Mouse (Mus musculus): ENCODE measurements around the gene C1qtnf4. TPM values are rescaled to one million over a fixed set of nuclear protein-coding genes. Genes with fewer than 3 reads are reported as not detected.

The C1qtnf4 gene
- 1 to 10 TPM in 1 of 2 experiments, not detected in 1; 1.3 TPM for total RNA-seq (2023)

DNA sequence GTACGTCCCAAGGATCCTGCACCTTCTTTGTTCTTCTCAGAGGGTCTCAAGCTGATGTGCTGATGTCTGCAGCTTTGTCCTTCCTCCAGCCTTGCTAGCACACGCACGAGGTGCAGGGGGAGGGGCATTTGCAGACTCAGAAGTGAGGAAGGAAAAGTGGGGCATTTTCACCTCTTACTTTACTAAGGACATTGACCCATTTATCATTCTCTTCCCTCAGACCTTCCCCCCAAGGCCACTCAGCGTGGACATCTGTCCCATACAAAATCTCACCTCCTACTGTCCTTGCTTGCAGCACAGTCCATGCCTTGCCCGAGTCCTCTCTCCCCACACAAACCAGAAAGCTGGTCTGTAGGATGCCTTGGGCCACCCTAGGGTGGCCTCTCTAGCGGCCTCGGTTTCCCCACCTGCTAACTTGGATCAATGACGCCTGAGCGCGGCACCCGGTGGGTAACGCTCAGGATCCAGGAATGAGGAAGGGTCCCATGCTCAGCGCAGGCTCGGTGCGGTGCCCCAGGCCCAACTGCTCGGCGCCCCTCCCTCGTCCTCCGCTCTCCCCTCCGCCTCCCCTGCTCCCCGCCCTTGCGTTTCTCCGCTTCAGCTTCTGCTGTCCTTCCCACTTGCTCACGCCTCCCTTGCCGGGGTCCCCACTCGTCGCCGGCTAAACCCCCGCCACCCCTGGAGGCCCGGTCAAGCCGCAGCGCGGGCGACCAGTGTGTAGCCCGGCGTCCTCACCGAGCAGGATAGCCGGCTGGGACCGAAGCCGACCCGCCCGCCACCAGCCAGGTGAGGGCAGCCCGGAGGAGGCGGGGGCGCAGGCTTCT is at the start of gene C1qtnf4:
TSS of gene C1qtnf4 (plus strand) at position 643 of the 824 bp plus-strand sequence.

DNA sequence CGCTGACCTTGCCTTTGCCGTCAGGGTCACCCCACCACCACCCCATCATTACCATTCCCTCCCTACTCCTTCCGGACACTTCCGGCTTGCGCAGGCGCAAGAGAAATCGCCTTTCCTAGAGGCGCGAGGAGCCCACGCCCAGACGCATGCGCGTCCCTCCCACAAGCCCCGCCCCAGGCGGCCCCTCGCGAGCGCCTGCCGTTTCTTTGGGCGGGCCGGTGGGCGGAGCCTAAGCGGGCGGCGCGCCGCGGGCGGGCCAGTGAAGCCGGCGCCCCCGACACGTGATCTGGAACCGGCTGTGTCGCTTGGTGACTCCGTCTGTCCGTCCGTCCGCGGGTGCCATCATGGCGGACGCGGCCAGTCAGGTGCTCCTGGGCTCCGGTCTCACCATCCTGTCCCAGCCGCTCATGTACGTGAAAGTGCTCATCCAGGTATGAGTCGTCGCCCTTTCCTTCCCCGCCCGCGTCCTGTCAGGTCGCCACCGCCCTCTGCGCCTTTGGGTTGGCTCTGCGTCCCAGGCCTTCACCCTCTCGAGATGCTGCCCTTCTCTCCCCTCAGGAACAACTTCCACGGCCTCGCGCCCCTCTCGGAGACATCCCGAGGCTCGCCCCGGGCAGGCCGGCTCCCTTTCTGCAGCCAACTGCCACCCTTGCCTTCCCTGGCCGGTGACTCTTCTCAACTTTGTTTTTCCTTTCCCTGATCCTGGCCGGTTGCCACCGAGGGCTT is 38.5 kb upstream of the C1qtnf4 start, which contains the start of gene Mtch2:
TSS of gene Mtch2 (plus strand) at position 201 of the 726 bp plus-strand sequence.

DNA sequence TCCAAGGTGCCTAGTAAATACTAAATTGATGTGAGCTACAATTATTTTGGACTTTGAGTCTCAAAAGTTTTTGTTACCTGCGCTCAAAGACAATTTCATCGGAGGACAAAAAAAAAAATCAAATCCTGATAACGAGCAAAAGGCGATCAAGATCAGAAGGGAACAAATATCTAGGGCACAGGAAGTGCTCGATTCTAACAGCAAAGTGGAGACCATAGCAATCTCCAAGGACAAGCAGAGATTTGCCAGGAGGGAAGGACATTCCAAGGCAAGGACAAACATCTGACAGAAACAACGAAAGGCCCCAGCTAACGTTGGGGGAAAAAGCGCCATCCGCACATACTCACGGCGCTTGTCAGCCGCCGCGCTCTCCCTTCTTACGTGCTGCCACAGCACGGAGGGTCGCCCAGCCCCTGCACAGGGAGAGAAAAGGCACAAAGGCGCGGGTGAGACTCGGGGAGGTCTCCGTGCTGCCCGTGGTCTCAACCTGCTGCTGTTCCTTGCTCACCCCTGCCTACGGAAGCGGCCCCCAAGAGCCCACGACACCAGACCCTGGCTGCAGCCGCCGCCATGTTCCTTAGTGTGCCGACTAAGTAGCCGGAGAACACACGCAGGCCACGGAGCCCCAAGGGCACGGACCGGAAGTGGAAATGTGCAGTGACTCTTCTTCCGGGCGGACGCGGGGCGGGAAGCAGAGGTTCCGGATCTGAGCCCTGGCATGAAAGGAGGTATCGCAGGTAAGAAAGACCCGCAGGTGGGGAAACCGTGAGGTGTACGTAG is 18.6 kb downstream of the C1qtnf4 start, which contains the start of the genes Kbtbd4 and Ndufs3:
TSS of gene Kbtbd4 (plus strand) at position 665 of the 780 bp plus-strand sequence.
TSS of gene Ndufs3 (minus strand) at position 752 of the 780 bp plus-strand sequence.

Other genes with a start within 250 kb of the C1qtnf4 start
- gene Nup160, start 208.6 kb upstream of the C1qtnf4 start, total RNA-seq (2023), result 10 to 100 TPM; 60.0 to 77.8 TPM
- 100 to 1,000 TPM; 233 to 275 TPM for gene Fnbp4, start 140.5 kb upstream of the C1qtnf4 start, total RNA-seq (2023)
- not detected for gene Agbl2, start 103.1 kb upstream of the C1qtnf4 start, total RNA-seq (2023)
- 10 to 100 TPM; 81.4 to 88.3 TPM for gene Mtch2, start 38.7 kb upstream of the C1qtnf4 start, total RNA-seq (2023)
- gene Kbtbd4, start 18.9 kb downstream of the C1qtnf4 start, total RNA-seq (2023), result 10 to 100 TPM; 30.5 to 45.8 TPM
- gene Ndufs3, start 19.0 kb downstream of the C1qtnf4 start, total RNA-seq (2023), result 100 to 1,000 TPM; 143 to 153 TPM
- 100 to 1,000 TPM in 1 of 2 experiments, 10 to 100 TPM in 1; 97.1 to 118 TPM for gene Celf1, start 54.5 kb downstream of the C1qtnf4 start, total RNA-seq (2023)
- gene Rapsn, start 149.8 kb downstream of the C1qtnf4 start, total RNA-seq (2023), result 1 to 10 TPM in 1 of 2 experiments, not detected in 1; 1.9 TPM
- 100 to 1,000 TPM; 131 to 145 TPM for gene Psmc3, start 168.1 kb downstream of the C1qtnf4 start, total RNA-seq (2023)
- 10 to 100 TPM; 24.4 to 27.9 TPM for gene Slc39a13, start 184.6 kb downstream of the C1qtnf4 start, total RNA-seq (2023)
- gene Spi1, start 196.5 kb downstream of the C1qtnf4 start, total RNA-seq (2023), result 1 to 10 TPM; 1.6 to 2.0 TPM
- gene Mybpc3, start 232.3 kb downstream of the C1qtnf4 start, total RNA-seq (2023), result not detected

Data from T-cell, adult 66 days (primary cell).